Mouse (Mus musculus) neural tube, embryonic 10.5 days (tissue): ENCODE results near the gene Rps28.
A peak's percentile ranks its signal among the peaks of the same experiment; 100 is the strongest.

Experiments
- DNase-seq: peaks from one replicate; pipeline ENCODE4 v3.0.0-alpha.2; 2017; ENCODE audit warnings: low spot score; ENCODE audit errors: extremely low spot score

The Rps28 gene

GRCm38 (mm10) chr17:33812475-33812874, 11.9 kb downstream of the Rps28 start:
- DNase-seq: no peak

- peak; percentile 33 for DNase-seq
Observed at GRCm38 (mm10) chr17:33811142-33811516, 13.2 kb downstream of the Rps28 start.

GRCm38 (mm10) chr17:33810334-33811141, 13.8 kb downstream of the Rps28 start, which contains the start of gene Kank3:
Gene Kank3 (plus strand): TSS chr17:33810519.
- peak; percentile 89 for DNase-seq

- no peak for DNase-seq
Observed at GRCm38 (mm10) chr17:33808192-33808591, 16.2 kb downstream of the Rps28 start.

GRCm38 (mm10) chr17:33807181-33807888, 17.0 kb downstream of the Rps28 start:
- DNase-seq: no peak

- DNase-seq: no peak
Observed at GRCm38 (mm10) chr17:33804745-33805144, 19.6 kb downstream of the Rps28 start.

- DNase-seq: no peak
Observed at GRCm38 (mm10) chr17:33804205-33804604, 20.2 kb downstream of the Rps28 start.

GRCm38 (mm10) chr17:33802221-33802620, 22.1 kb downstream of the Rps28 start:
- DNase-seq: no peak

- no peak for DNase-seq
Observed at GRCm38 (mm10) chr17:33799277-33799676, 25.1 kb downstream of the Rps28 start.

- DNase-seq: no peak
Observed at GRCm38 (mm10) chr17:33798306-33798705, 26.1 kb downstream of the Rps28 start.

GRCm38 (mm10) chr17:33788732-33789131, 35.6 kb downstream of the Rps28 start:
- DNase-seq: no peak

GRCm38 (mm10) chr17:33786375-33786774, 38.0 kb downstream of the Rps28 start:
- DNase-seq: no peak

- DNase-seq: no peak
Observed at GRCm38 (mm10) chr17:33784939-33785338, 39.4 kb downstream of the Rps28 start.

- no peak for DNase-seq
Observed at GRCm38 (mm10) chr17:33783408-33783807, 41.0 kb downstream of the Rps28 start.

- DNase-seq: no peak
Observed at GRCm38 (mm10) chr17:33782067-33782466, 42.3 kb downstream of the Rps28 start.

- DNase-seq: peak; percentile 76
Observed at GRCm38 (mm10) chr17:33781124-33781977, 43.0 kb downstream of the Rps28 start, which contains the start of gene Angptl4. Gene Angptl4 (minus strand): TSS chr17:33781830.

GRCm38 (mm10) chr17:33780431-33780830, 43.9 kb downstream of the Rps28 start:
- DNase-seq: no peak

GRCm38 (mm10) chr17:33779967-33780295, 44.4 kb downstream of the Rps28 start:
- DNase-seq: no peak

- peak; percentile 79 for DNase-seq
Observed at GRCm38 (mm10) chr17:33779271-33779966, 44.9 kb downstream of the Rps28 start.

- no peak for DNase-seq
Observed at GRCm38 (mm10) chr17:33775287-33775686, 49.1 kb downstream of the Rps28 start.

GRCm38 (mm10) chr17:33774573-33775155, 49.7 kb downstream of the Rps28 start:
- no peak for DNase-seq
